Mouse (Mus musculus) megakaryocyte, embryonic 14.5 days (primary cell): Measurements from ENCODE around the gene Dapp1. TPM values are rescaled to one million over a fixed set of nuclear protein-coding genes. Genes with fewer than 3 reads are reported as not detected.

ENCODE experiments used
- H3K27me3 ChIP-seq: replicated peaks from 2 replicates; pipeline ENCODE3; 2012; ENCODE audit warnings: inconsistent platforms
- H3K36me3 ChIP-seq: replicated peaks from 2 replicates; pipeline ENCODE3; 2012; ENCODE audit warnings: low read length, inconsistent platforms, mixed read lengths
- H3K4me1 ChIP-seq: 2 replicates; pipeline ENCODE4 v1.6.1; 2012; ENCODE audit warnings: inconsistent platforms
- H3K4me3 ChIP-seq: replicated peaks from 2 replicates; pipeline ENCODE3; 2012; ENCODE audit warnings: moderate library complexity, mild to moderate bottlenecking, inconsistent platforms
- H3K9me3 ChIP-seq: 2 replicates; pipeline ENCODE4 v1.6.1; 2012; ENCODE audit warnings: inconsistent platforms
- FLI1 ChIP-seq: IDR thresholded peaks from 2 replicates; pipeline ENCODE4 v1.6.1; 2012; ENCODE audit warnings: low read length, inconsistent platforms, mixed read lengths
- GATA1 ChIP-seq: IDR thresholded peaks from 3 replicates; pipeline ENCODE4 v1.6.1; 2012; ENCODE audit warnings: mixed read lengths, low read length, inconsistent platforms, borderline replicate concordance
- polyA plus RNA-seq: library from polyadenylated mRNA; stranded (reverse); fragments of >175 nt; gene quantifications from 2 replicates; pipeline ENCODE4 v1.2.3, GENCODE M21; 2012; ENCODE audit warnings: low replicate concordance; ENCODE audit not compliant: insufficient read depth

Gene Dapp1
- polyA plus RNA-seq, 1 experiment: 32.0 TPM

- peaks cover 41% of the 10 kb centered on the region for H3K36me3 ChIP-seq
- H3K9me3 ChIP-seq: no peaks in the 10 kb centered on the region
- H3K4me3 ChIP-seq: no peak overlapping the region
- peaks cover 29% of the 10 kb centered on the region for H3K4me1 ChIP-seq
- TF ChIP-seq GATA1 (no peak), FLI1 (no peak)
- H3K27me3 ChIP-seq: no peaks in the 10 kb centered on the region
Observed at GRCm38 (mm10) chr3:137913093-137913492, 68.3 kb downstream of the Dapp1 start.

- peaks cover 89% of the 10 kb centered on the region for H3K36me3 ChIP-seq
- no peaks in the 10 kb centered on the region for H3K27me3 ChIP-seq
- H3K4me1 ChIP-seq: peaks cover 30% of the 10 kb centered on the region
- TF ChIP-seq GATA1: no peak
- TF ChIP-seq FLI1: no peak
- no peak overlapping the region for H3K4me3 ChIP-seq
- H3K9me3 ChIP-seq: no peaks in the 10 kb centered on the region
Observed at GRCm38 (mm10) chr3:137900149-137900548, 81.2 kb downstream of the Dapp1 start.

GRCm38 (mm10) chr3:137897685-137898084 is 83.7 kb downstream of the Dapp1 start:
- Histone ChIP-seq H3K9me3 (no peaks in the 10 kb centered on the region), H3K36me3 (peaks cover 91% of the 10 kb centered on the region)

GRCm38 (mm10) chr3:137896867-137897266 is 84.5 kb downstream of the Dapp1 start:
- no peaks in the 10 kb centered on the region for H3K27me3 ChIP-seq

More at GRCm38 (mm10) chr3:137897685-137898084, 83.7 kb downstream of the Dapp1 start:
- Histone ChIP-seq H3K4me1 (peaks cover 30% of the 10 kb centered on the region), H3K4me3 (no peak overlapping the region), H3K27me3 (no peaks in the 10 kb centered on the region)
- TF ChIP-seq FLI1 (no peak), GATA1 (no peak)

GRCm38 (mm10) chr3:137896386-137896785 is 85.0 kb downstream of the Dapp1 start:
- Histone ChIP-seq H3K9me3 (no peaks in the 10 kb centered on the region), H3K4me1 (peaks cover 34% of the 10 kb centered on the region), H3K4me3 (peak overlapping the region; percentile 46), H3K27me3 (no peaks in the 10 kb centered on the region), H3K36me3 (peaks cover 90% of the 10 kb centered on the region)
- TF ChIP-seq FLI1 (no peak), GATA1 (no peak)

More at GRCm38 (mm10) chr3:137896867-137897266, 84.5 kb downstream of the Dapp1 start:
- Histone ChIP-seq H3K36me3 (peaks cover 91% of the 10 kb centered on the region), H3K4me3 (no peak overlapping the region), H3K4me1 (peaks cover 30% of the 10 kb centered on the region), H3K9me3 (no peaks in the 10 kb centered on the region)
- TF ChIP-seq FLI1 (no peak), GATA1 (no peak)

- Histone ChIP-seq H3K27me3 (no peaks in the 10 kb centered on the region), H3K9me3 (no peaks in the 10 kb centered on the region), H3K4me1 (peaks cover 38% of the 10 kb centered on the region), H3K4me3 (no peak overlapping the region), H3K36me3 (peaks cover 83% of the 10 kb centered on the region)
- TF ChIP-seq GATA1: no peak
- no peak for TF ChIP-seq FLI1
Observed at GRCm38 (mm10) chr3:137895196-137895595, 86.1 kb downstream of the Dapp1 start.

GRCm38 (mm10) chr3:137893789-137894188 is 87.6 kb downstream of the Dapp1 start:
- no peak overlapping the region for H3K4me3 ChIP-seq
- peaks cover 50% of the 10 kb centered on the region for H3K4me1 ChIP-seq
- H3K9me3 ChIP-seq: peaks cover 8% of the 10 kb centered on the region; the same call in 1 of the 2 replicates
- no peak for TF ChIP-seq GATA1
- TF ChIP-seq FLI1: no peak
- no peaks in the 10 kb centered on the region for H3K27me3 ChIP-seq
- H3K36me3 ChIP-seq: peaks cover 86% of the 10 kb centered on the region

- no peak for TF ChIP-seq FLI1
- TF ChIP-seq GATA1: no peak
- H3K4me1 ChIP-seq: peaks cover 50% of the 10 kb centered on the region
- no peaks in the 10 kb centered on the region for H3K27me3 ChIP-seq
- H3K4me3 ChIP-seq: no peak overlapping the region
- peaks cover 8% of the 10 kb centered on the region; the same call in 1 of the 2 replicates for H3K9me3 ChIP-seq
- peaks cover 83% of the 10 kb centered on the region for H3K36me3 ChIP-seq
Observed at GRCm38 (mm10) chr3:137892118-137892517, 89.2 kb downstream of the Dapp1 start.

GRCm38 (mm10) chr3:137891089-137891488 is 90.3 kb downstream of the Dapp1 start:
- Histone ChIP-seq H3K36me3 (peaks cover 83% of the 10 kb centered on the region), H3K4me1 (peaks cover 42% of the 10 kb centered on the region), H3K27me3 (no peaks in the 10 kb centered on the region), H3K4me3 (peak overlapping the region; percentile 16), H3K9me3 (peaks cover 8% of the 10 kb centered on the region; the same call in 1 of the 2 replicates)
- TF ChIP-seq GATA1 (no peak), FLI1 (no peak)

- no peak for TF ChIP-seq FLI1
- TF ChIP-seq GATA1: no peak
- H3K4me1 ChIP-seq: peaks cover 33% of the 10 kb centered on the region
- no peak overlapping the region for H3K4me3 ChIP-seq
- peaks cover 8% of the 10 kb centered on the region; the same call in 1 of the 2 replicates for H3K9me3 ChIP-seq
- H3K27me3 ChIP-seq: no peaks in the 10 kb centered on the region
- H3K36me3 ChIP-seq: peaks cover 67% of the 10 kb centered on the region
Observed at GRCm38 (mm10) chr3:137887961-137888360, 93.4 kb downstream of the Dapp1 start.

- peaks cover 37% of the 10 kb centered on the region for H3K36me3 ChIP-seq
- peaks cover 25% of the 10 kb centered on the region for H3K4me1 ChIP-seq
- peaks cover 5% of the 10 kb centered on the region for H3K9me3 ChIP-seq
- H3K4me3 ChIP-seq: no peak overlapping the region
- no peaks in the 10 kb centered on the region for H3K27me3 ChIP-seq
- TF ChIP-seq GATA1 (no peak), FLI1 (no peak)
Observed at GRCm38 (mm10) chr3:137881093-137881492, 100.3 kb downstream of the Dapp1 start.

Other genes starting within 250 kb of the Dapp1 start
- 1,556 and 2,515 TPM in 2 replicates for gene H2afz, start 117.1 kb downstream of the Dapp1 start, polyA plus RNA-seq
- gene Dnajb14, start 113.9 kb downstream of the Dapp1 start, polyA plus RNA-seq: 0.76 and 2.5 TPM in 2 replicates
- 5.9 and 25.2 TPM in 2 replicates for gene Lamtor3, start 63.0 kb downstream of the Dapp1 start, polyA plus RNA-seq
- gene 1110002E22Rik, start 83.5 kb upstream of the Dapp1 start, polyA plus RNA-seq: 0.03 TPM in 1 of 2 replicates, not detected in the other
- not detected in 2 replicates for gene Gm5105, start 85.8 kb upstream of the Dapp1 start, polyA plus RNA-seq
- gene Trmt10a, start 161.9 kb upstream of the Dapp1 start, polyA plus RNA-seq: 0.78 and 3.1 TPM in 2 replicates
- 0.41 TPM in 1 of 2 replicates, not detected in the other for gene Mttp, start 163.4 kb upstream of the Dapp1 start, polyA plus RNA-seq
- not detected in 2 replicates for gene 4930579F01Rik, start 212.3 kb upstream of the Dapp1 start, polyA plus RNA-seq
- not detected in 2 replicates for gene Adh7, start 236.2 kb upstream of the Dapp1 start, polyA plus RNA-seq